Mouse (Mus musculus) ES-E14 (cell line): ENCODE measurements around the gene AL732309.1. TPM values are rescaled to one million over a fixed set of nuclear protein-coding genes. Genes with fewer than 3 reads are reported as not detected.

Experiments
- DNase-seq: peaks from one replicate; pipeline ENCODE4 v3.0.0-alpha.2; 2013; ENCODE audit warnings: low read depth, low spot score
- H3K27ac ChIP-seq: 2 replicates; pipeline ENCODE4 v1.5.1; 2012; ENCODE audit warnings: low read depth, mild to moderate bottlenecking, low read length, moderate library complexity, mixed read lengths; ENCODE audit not compliant: poor library complexity, insufficient read depth, severe bottlenecking
- H3K36me3 ChIP-seq: 2 replicates; pipeline ENCODE4 v1.6.1; 2012; ENCODE audit warnings: mild to moderate bottlenecking, low read length, moderate library complexity, mixed read lengths; ENCODE audit not compliant: control insufficient read depth, poor library complexity, insufficient read depth, severe bottlenecking
- H3K4me1 ChIP-seq, 2 experiments: fragments of 150-350 bp in 1 of 2; sonication (generic) in 1 of 2; 2 replicates each; pipeline ENCODE4 v1.6.1; 2012; ENCODE audit warnings: low read length in 2 of 2, mild to moderate bottlenecking in 1 of 2, mixed read lengths in 1 of 2; ENCODE audit not compliant: control insufficient read depth in 2 of 2, insufficient read depth in 2 of 2, poor library complexity in 1 of 2
- H3K4me3 ChIP-seq, 2 experiments: fragments of 150-350 bp in 1 of 2; sonication (generic) in 1 of 2; 2 replicates each; pipeline ENCODE4 v1.5.1; 2012; ENCODE audit warnings: low read length in 2 of 2, low read depth in 1 of 2, mild to moderate bottlenecking in 1 of 2, mixed read lengths in 1 of 2; ENCODE audit not compliant: insufficient read depth in 1 of 2, poor library complexity in 1 of 2, severe bottlenecking in 1 of 2
- H3K9ac ChIP-seq: 2 replicates; pipeline ENCODE4 v1.6.1; 2012; ENCODE audit warnings: low read depth, mild to moderate bottlenecking, low read length, mixed read lengths; ENCODE audit not compliant: poor library complexity, insufficient read depth, severe bottlenecking
- H3K9me3 ChIP-seq: fragments of 150-350 bp; sonication (generic); 2 replicates; pipeline ENCODE4 v1.6.1; 2012; ENCODE audit warnings: low read depth, mild to moderate bottlenecking, low read length; ENCODE audit not compliant: control insufficient read depth, insufficient read depth
- CHD2 ChIP-seq: IDR thresholded peaks from 2 replicates; pipeline ENCODE4 v1.6.1; 2014; ENCODE audit warnings: mild to moderate bottlenecking, low read depth, low read length, inconsistent platforms
- HCFC1 ChIP-seq: IDR thresholded peaks from 2 replicates; pipeline ENCODE4 v1.6.1; 2012; ENCODE audit warnings: low read length, inconsistent platforms, borderline replicate concordance; ENCODE audit not compliant: insufficient read depth
- MAFK ChIP-seq: IDR thresholded peaks from 2 replicates; pipeline ENCODE4 v1.6.1; 2014; ENCODE audit warnings: mild to moderate bottlenecking, low read depth, low read length, inconsistent platforms; ENCODE audit not compliant: insufficient read depth
- ZC3H11A ChIP-seq: IDR thresholded peaks from 2 replicates; pipeline ENCODE4 v1.6.1; 2012; ENCODE audit warnings: low read depth, mild to moderate bottlenecking, inconsistent platforms, low read length, borderline replicate concordance
- ZNF384 ChIP-seq: IDR thresholded peaks from 2 replicates; pipeline ENCODE4 v1.6.1; 2012; ENCODE audit warnings: low read depth, low read length, inconsistent platforms
- in situ Hi-C, 2 experiments: fragments of 600-800 bp; cut with MboI; formaldehyde crosslinking; loops; one replicate each; pipeline ENCODE4 v1.15.1; 2025; ENCODE audit warnings: low sequenced_read_pairs in 2 of 2, inconsistent platforms in 1 of 2; ENCODE audit not compliant: unreplicated experiment in 2 of 2
- total RNA-seq: library from RNA; depleted of rRNA; stranded (reverse); fragments of 300-350 nt; gene quantifications from 2 replicates; pipeline ENCODE4 v1.2.3, GENCODE M21; 2012

AL732309.1 gene
- total RNA-seq, 1 experiment: 14.5 TPM

GRCm38 (mm10) chr2:25285551-25285950 lies 38.9 kb upstream of the AL732309.1 start:
- DNase-seq: no peak
- TF ChIP-seq MAFK (no peak), HCFC1 (no peak), CHD2 (no peak), ZNF384 (no peak), ZC3H11A (no peak)
- Histone ChIP-seq H3K4me1 (peaks cover 0 to 6% of the 10 kb centered on the region in 2 experiments; a peak in 1 of 4 replicates), H3K9me3 (no peaks in the 10 kb centered on the region), H3K9ac (no peak overlapping the region), H3K36me3 (peaks cover 20% of the 10 kb centered on the region), H3K27ac (no peak overlapping the region), H3K4me3 (no peak overlapping the region)
- in situ Hi-C loops: no loop called here

GRCm38 (mm10) chr2:25278928-25279882 lies 32.5 kb upstream of the AL732309.1 start:
- H3K4me1 ChIP-seq: no peaks in the 10 kb centered on the region
- no peak overlapping the region for H3K4me3 ChIP-seq
- no peak overlapping the region for H3K9ac ChIP-seq
- TF ChIP-seq ZNF384 (no peak), ZC3H11A (peak; percentile 43)
- peaks cover 46% of the 10 kb centered on the region for H3K36me3 ChIP-seq
- DNase-seq: peak; percentile 95
- in situ Hi-C loops: no loop called here
- H3K27ac ChIP-seq: no peak overlapping the region
- H3K9me3 ChIP-seq: no peaks in the 10 kb centered on the region

- no peak for DNase-seq
- peak overlapping the region; percentile 75 to 89 for H3K4me3 ChIP-seq
- no peak overlapping the region for H3K27ac ChIP-seq
- peaks cover 40% of the 10 kb centered on the region for H3K36me3 ChIP-seq
- peaks cover 0 to 2% of the 10 kb centered on the region in 2 experiments; a peak in 2 of 4 replicates for H3K4me1 ChIP-seq
- H3K9me3 ChIP-seq: no peaks in the 10 kb centered on the region
- TF ChIP-seq ZC3H11A (no peak), CHD2 (no peak)
- in situ Hi-C loops: no loop called here
- H3K9ac ChIP-seq: peak overlapping the region; percentile 83
These were observed 26.3 kb upstream of the AL732309.1 start for GRCm38 (mm10) chr2:25273010-25273409.

- in situ Hi-C loops: no loop called here
- peak overlapping the region; percentile 75 to 89 for H3K4me3 ChIP-seq
- peaks cover 0 to 2% of the 10 kb centered on the region in 2 experiments; a peak in 2 of 4 replicates for H3K4me1 ChIP-seq
- DNase-seq: no peak
- no peaks in the 10 kb centered on the region for H3K9me3 ChIP-seq
- H3K27ac ChIP-seq: no peak overlapping the region
- H3K9ac ChIP-seq: peak overlapping the region; percentile 83
- H3K36me3 ChIP-seq: peaks cover 35% of the 10 kb centered on the region
- TF ChIP-seq CHD2: no peak
- no peak for TF ChIP-seq MAFK
- no peak for TF ChIP-seq HCFC1
- no peak for TF ChIP-seq ZNF384
- TF ChIP-seq ZC3H11A: no peak
These were observed 25.9 kb upstream of the AL732309.1 start for GRCm38 (mm10) chr2:25272515-25272914.
